Mouse (Mus musculus) neutrophil, adult 83 days (primary cell): ENCODE results near the gene Amn. TPM values are rescaled to one million over a fixed set of nuclear protein-coding genes. Genes with fewer than 3 reads are reported as not detected.

ENCODE experiments used
- total RNA-seq, 2 experiments: library from RNA; stranded (reverse); gene quantifications; one replicate each; pipeline ENCODE4 v1.2.4; 2023

The Amn gene
- not detected for total RNA-seq

DNA sequence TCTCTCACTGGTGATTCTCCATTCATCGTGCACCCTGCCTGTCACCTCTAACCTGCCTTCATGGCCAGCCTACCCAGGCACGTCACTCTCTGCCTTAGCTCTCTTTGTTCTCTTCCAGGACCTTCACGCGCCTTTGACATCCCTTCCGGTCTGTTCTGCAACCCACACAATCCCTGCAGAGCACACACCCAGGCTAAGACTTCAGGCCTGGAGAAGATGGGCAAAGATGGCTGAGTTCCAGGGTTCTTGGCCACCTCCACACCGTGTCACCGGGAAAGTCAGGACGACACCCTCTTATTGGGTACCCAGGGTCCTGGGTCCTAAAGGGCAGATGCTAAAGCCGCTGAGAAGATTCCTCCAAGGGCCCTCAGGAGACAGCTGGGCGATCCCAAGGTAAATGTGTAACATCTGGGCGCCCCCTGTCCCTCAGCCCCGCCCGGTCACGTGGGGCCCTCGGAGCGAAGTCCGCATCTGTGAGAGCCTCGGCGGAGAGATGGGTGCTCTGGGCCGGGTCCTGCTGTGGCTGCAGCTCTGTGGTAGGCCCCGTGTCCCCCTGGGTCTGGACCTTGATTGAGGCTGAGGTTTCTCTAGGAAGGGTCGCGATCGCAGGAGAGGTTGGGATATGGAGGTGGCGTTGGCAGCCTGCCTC lies at the start of gene Amn:
TSS of gene Amn (plus strand) at position 467 of the 649 bp plus-strand sequence.

Other genes with a start within 250 kb of the Amn start
- 10 to 100 TPM; 38.7 to 41.7 TPM for gene Rcor1, start 231.7 kb upstream of the Amn start, total RNA-seq
- 10 to 100 TPM; 38.2 to 44.3 TPM for gene Traf3, start 104.7 kb upstream of the Amn start, total RNA-seq
- under 1 TPM in 1 of 2 experiments, not detected in 1; 0.44 TPM for gene 4930595D18Rik, start 86.6 kb upstream of the Amn start, total RNA-seq
- 10 to 100 TPM; 13.3 to 16.7 TPM for gene Cdc42bpb, start 106.6 kb downstream of the Amn start, total RNA-seq
- gene Lbhd2, start 135.7 kb downstream of the Amn start, total RNA-seq = not detected
- gene Exoc3l4, start 145.9 kb downstream of the Amn start, total RNA-seq = 1 to 10 TPM in 1 of 2 experiments, not detected in 1; 1.2 TPM
- 100 to 1,000 TPM; 263 to 283 TPM for gene Tnfaip2, start 171.4 kb downstream of the Amn start, total RNA-seq
- under 1 TPM in 1 of 2 experiments, not detected in 1; 0.77 TPM for gene Gm266, start 214.7 kb downstream of the Amn start, total RNA-seq